Mouse (Mus musculus): ENCODE results near the gene 9330161L09Rik. TPM values are rescaled to one million over a fixed set of nuclear protein-coding genes. Genes with fewer than 3 reads are reported as not detected.
A peak's percentile ranks its signal among the peaks of the same experiment; 100 is the strongest.

9330161L09Rik gene
- polyA plus RNA-seq, 1 experiment = not detected

DNA sequence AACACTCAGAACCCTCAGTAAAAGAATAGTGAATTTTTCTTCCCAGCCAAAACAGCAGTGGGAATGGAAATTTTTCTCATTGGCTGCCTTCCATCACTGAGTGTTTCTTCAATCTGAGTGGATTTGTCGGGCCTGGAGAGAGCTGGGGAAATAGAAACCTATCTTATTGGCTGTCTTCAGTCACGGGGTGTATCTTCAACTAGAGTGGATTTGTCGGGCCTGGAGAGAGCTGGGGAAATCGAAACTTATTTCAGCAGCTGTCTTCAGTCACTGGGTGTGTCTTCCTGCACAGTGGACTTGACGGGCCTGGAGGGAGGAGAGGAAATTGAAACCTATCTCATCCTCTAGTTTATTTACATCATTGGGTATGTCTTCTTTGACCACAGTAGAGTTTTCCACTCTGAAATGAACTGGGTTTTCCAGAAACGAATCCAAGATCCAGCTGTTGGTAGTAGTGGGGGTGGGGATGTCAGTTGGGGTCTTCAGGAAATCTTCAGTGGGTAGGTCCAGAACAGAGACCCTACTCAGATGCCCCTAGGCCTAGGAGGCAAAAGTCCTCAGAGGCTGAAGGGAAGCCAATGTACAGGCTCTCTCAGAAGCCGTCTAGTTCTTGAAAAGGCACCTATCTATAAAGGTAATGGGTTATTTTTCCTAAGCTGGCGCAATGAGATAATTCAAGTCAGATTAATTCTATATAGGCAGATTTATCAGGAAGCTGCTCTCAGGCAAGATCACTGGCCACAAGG lies 26.5 kb upstream of the 9330161L09Rik start, which contains the start of gene Ifi27:
Ifi27 (plus strand) TSS at position 226 of the 746 bp plus-strand sequence.
- H3K4me3 ChIP-seq (replicated peaks; ENCODE audit: control insufficient read depth, low read depth, low read length) = peak within 1 kb of the TSS; percentile 46
- 26% methylated on average over 8 of the region's 8 CpGs for WGBS
- TF ChIP-seq POLR2A (IDR thresholded peaks at IDR 0.05; ENCODE audit: borderline replicate concordance, control insufficient read depth, low read depth, low read length) (no peak; the same call in 1 of the 2 replicates), CTCF (IDR thresholded peaks at IDR 0.05; ENCODE audit: control insufficient read depth, insufficient read depth, low read length) (no peak)
- H3K4me1 ChIP-seq (ENCODE audit: control insufficient read depth, insufficient read depth, low read length) = peaks cover 4% of the 10 kb centered on the region
- H3K27ac ChIP-seq (ENCODE audit: control insufficient read depth, insufficient read depth, low read depth, low read length, poor library complexity) = peak within 1 kb of the TSS; percentile 84

DNA sequence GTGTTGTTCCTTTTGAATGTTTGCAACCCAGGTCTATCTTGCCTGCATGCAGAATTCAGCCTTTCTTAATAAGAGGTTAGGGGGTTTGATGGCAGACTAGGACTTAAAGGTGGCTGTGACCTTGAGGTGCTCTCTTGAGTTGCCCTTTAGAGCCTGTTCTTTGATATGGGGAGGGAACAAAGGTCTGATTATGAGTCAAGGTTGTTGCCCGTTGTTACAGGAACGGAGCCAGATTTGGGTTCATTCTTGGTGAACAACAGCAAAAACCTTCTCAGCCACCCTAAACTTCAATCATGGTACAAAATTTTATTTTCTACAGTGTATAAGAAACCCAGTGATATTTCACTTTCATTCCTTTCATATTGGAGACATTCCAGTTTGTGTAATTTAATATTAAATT lies 25.8 kb upstream of the 9330161L09Rik start:
- Histone ChIP-seq H3K27ac (ENCODE audit: control insufficient read depth, insufficient read depth, low read depth, low read length, poor library complexity) (no peak overlapping the region), H3K4me1 (ENCODE audit: control insufficient read depth, insufficient read depth, low read length) (peaks cover 4% of the 10 kb centered on the region), H3K4me3 (replicated peaks; ENCODE audit: control insufficient read depth, low read depth, low read length) (no peak overlapping the region)
- WGBS = 83% methylated on average over 2 of the region's 2 CpGs
- no peak for TF ChIP-seq CTCF (IDR thresholded peaks at IDR 0.05; ENCODE audit: control insufficient read depth, insufficient read depth, low read length)
- TF ChIP-seq POLR2A (IDR thresholded peaks at IDR 0.05; ENCODE audit: borderline replicate concordance, control insufficient read depth, low read depth, low read length) = no peak

DNA sequence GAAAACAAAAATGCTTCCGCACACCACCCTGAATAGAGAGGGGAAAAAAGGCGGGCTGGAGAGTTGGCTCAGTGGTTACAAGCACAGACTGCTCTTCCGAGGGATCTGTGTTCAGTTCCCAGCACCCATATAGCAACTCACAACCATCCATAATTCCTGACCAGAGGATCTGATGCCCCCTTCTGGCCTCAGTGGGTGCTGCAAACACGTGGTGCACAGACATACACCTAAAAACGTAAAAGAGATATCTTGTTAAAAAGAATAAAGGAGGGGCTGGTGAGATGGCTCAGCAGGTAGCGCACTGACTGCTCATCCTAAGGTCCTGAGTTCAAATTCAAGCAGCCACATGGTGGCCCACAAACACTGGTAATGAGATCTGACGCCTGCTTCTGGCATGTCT lies 19.1 kb upstream of the 9330161L09Rik start:
- H3K27ac ChIP-seq (ENCODE audit: control insufficient read depth, insufficient read depth, low read depth, low read length, poor library complexity) = no peak overlapping the region
- no peak for TF ChIP-seq POLR2A (IDR thresholded peaks at IDR 0.05; ENCODE audit: borderline replicate concordance, control insufficient read depth, low read depth, low read length)
- no peak for TF ChIP-seq CTCF (IDR thresholded peaks at IDR 0.05; ENCODE audit: control insufficient read depth, insufficient read depth, low read length)

DNA sequence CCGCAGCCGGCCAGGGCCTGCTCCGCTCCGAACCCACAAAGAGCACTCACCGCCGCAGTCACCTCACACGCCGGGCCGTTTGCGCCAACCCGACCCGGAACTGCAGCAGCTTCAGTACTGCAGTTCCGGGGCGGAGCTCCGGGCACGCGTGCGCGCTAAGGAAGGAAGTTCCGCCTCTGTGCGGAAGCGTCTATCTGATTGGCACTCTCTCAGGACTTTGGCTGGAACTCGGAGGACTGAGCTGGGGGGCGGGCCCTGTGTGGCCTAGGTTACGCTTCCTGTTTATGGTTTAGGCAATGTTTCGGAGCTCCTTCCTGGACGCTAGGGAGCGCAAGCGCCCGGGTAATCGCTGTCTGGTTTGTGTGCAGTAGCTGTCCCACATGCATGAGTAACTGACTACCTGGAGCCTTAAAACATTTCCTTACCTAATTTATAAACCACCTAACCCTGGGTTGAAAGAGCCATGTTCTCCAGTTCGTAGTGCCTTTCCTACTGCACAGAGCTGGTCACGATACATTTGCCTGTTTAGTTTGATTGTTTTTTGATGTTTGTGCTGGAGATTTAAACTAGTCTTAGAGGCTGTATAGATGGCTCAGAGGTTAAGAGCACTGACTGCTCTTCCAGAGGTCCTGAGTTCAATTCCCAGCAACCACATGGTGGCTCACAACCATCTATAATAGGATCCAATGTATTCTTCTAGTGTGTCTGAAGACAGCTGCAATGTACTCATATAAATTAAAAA lies 18.3 kb upstream of the 9330161L09Rik start, which contains the start of gene Ddx24:
Ddx24 (minus strand) TSS at position 102 of the 742 bp plus-strand sequence.
- H3K4me1 ChIP-seq (ENCODE audit: control insufficient read depth, insufficient read depth, low read length) = no peaks in the 10 kb centered on the region; the same call in 1 of the 2 replicates
- H3K27ac ChIP-seq (ENCODE audit: control insufficient read depth, insufficient read depth, low read depth, low read length, poor library complexity) = peak within 1 kb of the TSS; percentile 29; the same call in 1 of the 2 replicates
- H3K4me3 ChIP-seq (replicated peaks; ENCODE audit: control insufficient read depth, low read depth, low read length) = peak within 1 kb of the TSS; percentile 83
- TF ChIP-seq POLR2A (IDR thresholded peaks at IDR 0.05; ENCODE audit: borderline replicate concordance, control insufficient read depth, low read depth, low read length) (peak; percentile 89; the same call in 1 of the 2 replicates), CTCF (IDR thresholded peaks at IDR 0.05; ENCODE audit: control insufficient read depth, insufficient read depth, low read length) (peak; percentile 88)
- under 1% methylated on average over 33 of the region's 33 CpGs for WGBS

More for the DNA sequence above, 19.1 kb upstream of the 9330161L09Rik start:
- WGBS = 88% methylated on average over 7 of the region's 7 CpGs
- Histone ChIP-seq H3K4me1 (ENCODE audit: control insufficient read depth, insufficient read depth, low read length) (no peaks in the 10 kb centered on the region; the same call in 1 of the 2 replicates), H3K4me3 (replicated peaks; ENCODE audit: control insufficient read depth, low read depth, low read length) (no peak overlapping the region)

DNA sequence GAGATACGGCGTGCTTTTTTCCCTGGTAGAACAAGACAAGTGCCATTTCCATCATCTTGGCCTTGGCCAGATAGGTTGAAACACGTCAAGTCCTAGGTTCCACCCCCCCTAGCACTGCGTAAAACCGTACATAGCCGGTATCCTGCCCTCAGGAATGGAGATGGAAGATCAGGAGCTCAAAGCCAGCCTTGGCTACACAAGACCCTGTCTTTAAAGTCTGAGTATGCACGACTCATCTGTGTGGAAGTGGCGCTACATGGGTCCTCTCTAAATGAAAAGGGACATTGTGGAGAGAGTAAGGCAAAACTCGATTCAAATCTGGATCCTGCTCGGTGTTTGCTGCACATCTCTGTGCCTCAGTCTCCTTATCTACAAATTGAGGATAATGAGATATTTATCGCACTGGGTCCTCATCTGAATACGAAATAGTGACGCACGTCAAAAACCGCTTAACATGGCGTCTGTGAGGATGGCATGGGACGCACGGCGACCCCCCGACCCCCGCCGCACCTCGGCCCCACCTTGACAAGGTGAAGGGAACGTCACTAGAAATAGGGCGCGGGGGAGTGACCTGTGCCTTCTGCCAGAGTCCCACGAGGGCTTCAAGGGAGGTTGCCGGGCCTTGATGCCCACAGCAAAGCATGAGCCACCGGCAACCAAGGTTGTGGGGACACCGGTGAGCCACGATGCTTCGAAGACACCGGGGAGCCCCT lies 17.6 kb upstream of the 9330161L09Rik start:
- TF ChIP-seq CTCF (IDR thresholded peaks at IDR 0.05; ENCODE audit: control insufficient read depth, insufficient read depth, low read length) (no peak), POLR2A (IDR thresholded peaks at IDR 0.05; ENCODE audit: borderline replicate concordance, control insufficient read depth, low read depth, low read length) (no peak)
- Histone ChIP-seq H3K27ac (ENCODE audit: control insufficient read depth, insufficient read depth, low read depth, low read length, poor library complexity) (peak overlapping the region; percentile 29; the same call in 1 of the 2 replicates), H3K4me3 (replicated peaks; ENCODE audit: control insufficient read depth, low read depth, low read length) (peak overlapping the region; percentile 83), H3K4me1 (ENCODE audit: control insufficient read depth, insufficient read depth, low read length) (no peaks in the 10 kb centered on the region; the same call in 1 of the 2 replicates)
- WGBS = 8% methylated on average over 33 of the region's 33 CpGs

DNA sequence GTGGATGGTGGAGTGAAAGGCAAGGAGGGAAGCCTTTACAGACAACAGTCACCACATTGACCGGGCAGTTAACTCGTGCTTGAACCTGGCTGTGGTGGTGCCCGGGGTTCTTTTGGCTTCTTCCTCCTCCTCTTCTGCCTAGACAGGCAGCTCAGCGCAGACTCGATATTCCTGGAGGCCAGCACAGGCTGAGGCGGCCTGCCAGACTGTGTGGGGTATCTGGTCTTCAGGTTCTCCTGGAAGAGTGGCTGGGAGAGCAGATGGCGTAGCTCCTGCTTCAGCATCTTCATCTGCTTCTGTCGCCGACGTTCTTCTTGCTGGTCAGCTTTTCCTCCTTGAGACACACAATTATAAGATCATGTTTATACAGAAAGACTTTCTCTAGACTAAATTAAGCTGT lies 524 bp upstream of the 9330161L09Rik start:
- TF ChIP-seq CTCF (IDR thresholded peaks at IDR 0.05; ENCODE audit: control insufficient read depth, insufficient read depth, low read length) (no peak), POLR2A (IDR thresholded peaks at IDR 0.05; ENCODE audit: borderline replicate concordance, control insufficient read depth, low read depth, low read length) (no peak)
- H3K4me3 ChIP-seq (replicated peaks; ENCODE audit: control insufficient read depth, low read depth, low read length) = no peak overlapping the region
- WGBS = 91% methylated on average over 10 of the region's 10 CpGs
- H3K4me1 ChIP-seq (ENCODE audit: control insufficient read depth, insufficient read depth, low read length) = no peaks in the 10 kb centered on the region
- H3K27ac ChIP-seq (ENCODE audit: control insufficient read depth, insufficient read depth, low read depth, low read length, poor library complexity) = no peak overlapping the region

DNA sequence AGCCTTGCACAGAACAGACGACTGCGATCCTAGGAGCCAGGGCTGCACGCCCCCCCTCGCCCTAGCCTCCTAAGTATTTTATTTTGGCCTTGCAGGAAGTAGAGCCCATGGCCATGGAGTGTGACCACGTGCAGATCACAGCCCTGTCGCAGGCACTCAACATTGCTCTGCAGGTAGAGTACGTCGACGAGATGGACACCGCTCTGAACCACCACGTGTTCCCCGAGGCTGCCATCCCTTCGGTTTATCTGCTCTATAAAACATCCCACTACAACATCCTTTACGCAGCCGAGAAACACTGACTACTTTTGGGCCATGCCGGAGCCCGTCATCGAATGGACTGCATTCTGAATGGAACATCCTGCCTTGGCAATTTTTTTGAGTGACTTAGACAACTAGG lies 3.5 kb downstream of the 9330161L09Rik start:
- no peak overlapping the region for H3K4me3 ChIP-seq (replicated peaks; ENCODE audit: control insufficient read depth, low read depth, low read length)
- no peak overlapping the region for H3K27ac ChIP-seq (ENCODE audit: control insufficient read depth, insufficient read depth, low read depth, low read length, poor library complexity)
- TF ChIP-seq POLR2A (IDR thresholded peaks at IDR 0.05; ENCODE audit: borderline replicate concordance, control insufficient read depth, low read depth, low read length) (no peak), CTCF (IDR thresholded peaks at IDR 0.05; ENCODE audit: control insufficient read depth, insufficient read depth, low read length) (no peak)
- 87% methylated on average over 18 of the region's 18 CpGs for WGBS
- no peaks in the 10 kb centered on the region for H3K4me1 ChIP-seq (ENCODE audit: control insufficient read depth, insufficient read depth, low read length)

All from bone marrow, adult 2 months (tissue).